Mouse (Mus musculus) megakaryocyte, embryonic 14.5 days (primary cell): ENCODE measurements around the gene Zfp804a.

Experiments
- FLI1 ChIP-seq: IDR thresholded peaks from 2 replicates; pipeline ENCODE4 v1.6.1; 2012; ENCODE audit warnings: low read length, inconsistent platforms, mixed read lengths
- GATA1 ChIP-seq: IDR thresholded peaks from 3 replicates; pipeline ENCODE4 v1.6.1; 2012; ENCODE audit warnings: mixed read lengths, low read length, inconsistent platforms, borderline replicate concordance

- no peak for TF ChIP-seq GATA1
- no peak for TF ChIP-seq FLI1
Measured at GRCm38 (mm10) chr2:82051635-82052034, 1.4 kb upstream of the Zfp804a start.
